Mouse (Mus musculus) lung, adult 2 months (tissue): ENCODE measurements around the gene Aig1. TPM values are rescaled to one million over a fixed set of nuclear protein-coding genes. Genes with fewer than 3 reads are reported as not detected.

Experiments used
- DNase-seq: peaks from one replicate; pipeline ENCODE4 v3.0.0; 2022
- H3K4me1 ChIP-seq: fragments of 200-500 bp; 2 replicates; pipeline ENCODE4 v1.6.1; 2011; ENCODE audit warnings: low read length; ENCODE audit not compliant: control insufficient read depth, insufficient read depth
- H3K4me3 ChIP-seq: fragments of 200-500 bp; replicated peaks from 2 replicates; pipeline ENCODE3; 2011; ENCODE audit warnings: low read depth, mild to moderate bottlenecking, control low read depth, low read length; ENCODE audit errors: extremely low read depth
- CTCF ChIP-seq: fragments of 200-500 bp; IDR thresholded peaks from 2 replicates; pipeline ENCODE4 v1.5.1; 2011; ENCODE audit warnings: mild to moderate bottlenecking, low read length, control low read depth; ENCODE audit not compliant: insufficient read depth
- POLR2A ChIP-seq: fragments of 200-500 bp; IDR thresholded peaks from 2 replicates; pipeline ENCODE4 v1.6.1; 2011; ENCODE audit warnings: low read depth, mild to moderate bottlenecking, control low read depth, low read length, borderline replicate concordance; ENCODE audit errors: extremely low read depth
- WGBS: fragments of 180-500 bp; shearing (Covaris S2); methylation state at CpG from one replicate; pipeline ENCODE4 v1.1.7; 2018; 5-methylcytosine and 5-hydroxymethylcytosine counted together
- polyA plus RNA-seq: library from polyadenylated mRNA; depleted of rRNA; stranded (reverse); fragments of >200 nt; gene quantifications from 2 replicates; pipeline ENCODE4 v1.2.3, GENCODE M21; 2012

The Aig1 gene
- polyA plus RNA-seq, 1 experiment = 76.5 TPM

GRCm38 (mm10) chr10:13789604-13790003 lies 79.2 kb downstream of the Aig1 start:
- Histone ChIP-seq H3K4me1 (no peaks in the 10 kb centered on the region), H3K4me3 (no peak overlapping the region)
- no peak for DNase-seq
- no peak for TF ChIP-seq POLR2A
- TF ChIP-seq CTCF = no peak
- 81% methylated on average over 1 of the region's 1 CpGs for WGBS

- DNase-seq = no peak
- WGBS = 78% methylated on average over 9 of the region's 9 CpGs
- Histone ChIP-seq H3K4me3 (no peak overlapping the region), H3K4me1 (no peaks in the 10 kb centered on the region)
- TF ChIP-seq CTCF = no peak
- TF ChIP-seq POLR2A = no peak
Measured at GRCm38 (mm10) chr10:13788057-13788456, 80.7 kb downstream of the Aig1 start.

GRCm38 (mm10) chr10:13782774-13783173 lies 86.0 kb downstream of the Aig1 start:
- DNase-seq = no peak
- H3K4me1 ChIP-seq = no peaks in the 10 kb centered on the region
- no peak overlapping the region for H3K4me3 ChIP-seq
- WGBS = 84% methylated on average over 5 of the region's 5 CpGs
- no peak for TF ChIP-seq CTCF
- TF ChIP-seq POLR2A = no peak

- no peak for TF ChIP-seq POLR2A
- no peak for TF ChIP-seq CTCF
- 87% methylated on average over 10 of the region's 10 CpGs for WGBS
- no peak overlapping the region for H3K4me3 ChIP-seq
- DNase-seq = no peak
- no peaks in the 10 kb centered on the region for H3K4me1 ChIP-seq
Measured at GRCm38 (mm10) chr10:13782235-13782757, 86.5 kb downstream of the Aig1 start.

GRCm38 (mm10) chr10:13776014-13776413 lies 92.8 kb downstream of the Aig1 start:
- DNase-seq = no peak
- H3K4me1 ChIP-seq = no peaks in the 10 kb centered on the region
- TF ChIP-seq POLR2A (no peak), CTCF (no peak)
- 68% methylated on average over 3 of the region's 3 CpGs for WGBS
- H3K4me3 ChIP-seq = no peak overlapping the region

GRCm38 (mm10) chr10:13775411-13775810 lies 93.4 kb downstream of the Aig1 start:
- no peak overlapping the region for H3K4me3 ChIP-seq
- no peak for DNase-seq
- 97% methylated on average over 2 of the region's 2 CpGs for WGBS
- H3K4me1 ChIP-seq = no peaks in the 10 kb centered on the region
- TF ChIP-seq CTCF (no peak), POLR2A (no peak)

- Histone ChIP-seq H3K4me1 (no peaks in the 10 kb centered on the region), H3K4me3 (no peak overlapping the region)
- no peak for DNase-seq
- 86% methylated on average over 3 of the region's 3 CpGs for WGBS
- TF ChIP-seq CTCF (no peak), POLR2A (no peak)
Measured at GRCm38 (mm10) chr10:13774910-13775309, 93.9 kb downstream of the Aig1 start.

GRCm38 (mm10) chr10:13770720-13771119 lies 98.1 kb downstream of the Aig1 start:
- Histone ChIP-seq H3K4me3 (no peak overlapping the region), H3K4me1 (no peaks in the 10 kb centered on the region)
- TF ChIP-seq POLR2A (no peak), CTCF (no peak)
- 77% methylated on average over 1 of the region's 1 CpGs for WGBS
- no peak for DNase-seq

GRCm38 (mm10) chr10:13769789-13770188 lies 99.0 kb downstream of the Aig1 start:
- no peak for DNase-seq
- WGBS = 92% methylated on average over 2 of the region's 2 CpGs

GRCm38 (mm10) chr10:13768866-13769265 lies 99.9 kb downstream of the Aig1 start:
- H3K4me3 ChIP-seq = no peak overlapping the region
- DNase-seq = no peak
- no peaks in the 10 kb centered on the region for H3K4me1 ChIP-seq
- TF ChIP-seq POLR2A = no peak
- TF ChIP-seq CTCF = no peak

More at GRCm38 (mm10) chr10:13769789-13770188, 99.0 kb downstream of the Aig1 start:
- Histone ChIP-seq H3K4me3 (no peak overlapping the region), H3K4me1 (no peaks in the 10 kb centered on the region)
- TF ChIP-seq CTCF (no peak), POLR2A (no peak)
